Mouse (Mus musculus) forebrain, embryonic 13.5 days (tissue): ENCODE results near the gene Ccdc86. TPM values are rescaled to one million over a fixed set of nuclear protein-coding genes. Genes with fewer than 3 reads are reported as not detected.

ENCODE experiments used
- ATAC-seq: fragments of 200-750 bp; cut with Nextera tagmentation; 2 replicates; pipeline ENCODE4 v1.8.0; 2017
- H3K27ac ChIP-seq: fragments of 300-500 bp; sonication (generic); 2 replicates; pipeline ENCODE4 v1.5.1; 2015; ENCODE audit warnings: inconsistent platforms, mild to moderate bottlenecking, moderate library complexity
- H3K27me3 ChIP-seq: fragments of 300-500 bp; sonication (generic); 2 replicates; pipeline ENCODE4 v1.6.1; 2015; ENCODE audit warnings: mild to moderate bottlenecking, inconsistent platforms
- H3K36me3 ChIP-seq: fragments of 300-500 bp; sonication (generic); 2 replicates; pipeline ENCODE4 v1.6.1; 2015; ENCODE audit warnings: mild to moderate bottlenecking, inconsistent platforms; ENCODE audit not compliant: poor library complexity, severe bottlenecking
- H3K4me1 ChIP-seq: fragments of 300-500 bp; sonication (generic); 2 replicates; pipeline ENCODE4 v1.6.1; 2015; ENCODE audit warnings: inconsistent platforms
- H3K4me2 ChIP-seq: fragments of 300-500 bp; sonication (generic); 2 replicates; pipeline ENCODE4 v1.6.1; 2015; ENCODE audit warnings: inconsistent platforms, mild to moderate bottlenecking, moderate library complexity
- H3K4me3 ChIP-seq: fragments of 300-500 bp; sonication (generic); 2 replicates; pipeline ENCODE4 v1.5.1; 2015; ENCODE audit warnings: mild to moderate bottlenecking, inconsistent platforms
- H3K9ac ChIP-seq: fragments of 300-500 bp; sonication (generic); 2 replicates; pipeline ENCODE4 v1.6.1; 2015; ENCODE audit warnings: mild to moderate bottlenecking, inconsistent platforms
- H3K9me3 ChIP-seq: fragments of 300-500 bp; sonication (generic); replicated peaks from 2 replicates; pipeline ENCODE4 v1.6.1; 2016; ENCODE audit warnings: inconsistent platforms
- WGBS: fragments of 180-500 bp; shearing (Covaris S2); methylation state at CpG from one replicate; pipeline ENCODE4 v1.1.7; 2015; 5-methylcytosine and 5-hydroxymethylcytosine counted together
- polyA plus RNA-seq: library from polyadenylated mRNA; unstranded; fragments of >200 nt; fragmentation: Nextera tagmentation; extraction: Ambion mirVana; gene quantifications from 2 replicates; pipeline ENCODE4 v1.2.1, GENCODE M21; 2015

Gene Ccdc86
- polyA plus RNA-seq, 1 experiment from 2014 or later = 21.2 TPM

DNA sequence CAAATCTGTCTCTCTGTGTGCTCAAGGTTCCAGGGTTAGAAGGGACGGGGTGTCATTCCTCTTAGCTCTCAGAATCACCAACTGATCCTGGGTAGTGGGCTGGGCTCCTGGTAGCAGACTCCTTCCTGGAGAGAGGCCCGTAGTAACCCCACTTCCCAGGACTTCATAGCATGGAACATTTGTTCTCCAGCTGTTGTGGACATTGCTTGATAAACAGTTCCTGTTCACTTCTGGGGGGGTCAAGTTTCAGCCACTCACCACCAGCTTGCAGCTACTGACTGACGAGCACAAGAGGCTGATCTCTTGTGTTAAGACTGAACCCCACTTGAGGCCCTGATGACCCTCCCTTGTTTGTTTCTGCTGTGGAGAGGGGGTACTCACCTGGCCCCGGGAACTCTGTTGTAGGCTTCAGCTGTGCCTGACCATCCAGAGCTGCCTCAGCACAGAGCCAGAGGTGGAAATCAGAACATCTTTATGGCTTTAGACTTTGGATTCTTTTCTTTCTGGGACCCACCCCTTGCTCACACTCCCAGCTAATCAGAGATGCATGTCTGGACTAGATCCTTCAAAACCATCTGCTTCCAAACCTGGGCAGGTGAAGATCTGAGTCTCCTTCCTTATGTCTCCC lies 25.3 kb upstream of the Ccdc86 start, which contains the start of gene Ms4a10:
Ms4a10 (minus strand) TSS at position 433 of the 628 bp plus-strand sequence.
- Histone ChIP-seq H3K27me3 (no peaks in the 10 kb centered on the region), H3K27ac (no peak within 1 kb of the TSS), H3K4me3 (no peak within 1 kb of the TSS), H3K9ac (no peak within 1 kb of the TSS), H3K4me1 (no peaks in the 10 kb centered on the region), H3K4me2 (no peak within 1 kb of the TSS), H3K36me3 (no peaks in the 10 kb centered on the region), H3K9me3 (peaks cover 3% of the 10 kb centered on the region; the same call in 1 of the 2 replicates)
- ATAC-seq = no peak
- WGBS = 66% methylated on average over 4 of the region's 4 CpGs

- Histone ChIP-seq H3K4me1 (no peaks in the 10 kb centered on the region), H3K9me3 (peaks cover 3% of the 10 kb centered on the region; the same call in 1 of the 2 replicates), H3K27me3 (no peaks in the 10 kb centered on the region), H3K27ac (no peak overlapping the region), H3K9ac (no peak overlapping the region), H3K4me2 (no peak overlapping the region), H3K4me3 (no peak overlapping the region), H3K36me3 (no peaks in the 10 kb centered on the region)
- WGBS = 60% methylated on average over 2 of the region's 2 CpGs
- no peak for ATAC-seq
These were observed 24.1 kb upstream of the Ccdc86 start for GRCm38 (mm10) chr19:10973187-10973586.

DNA sequence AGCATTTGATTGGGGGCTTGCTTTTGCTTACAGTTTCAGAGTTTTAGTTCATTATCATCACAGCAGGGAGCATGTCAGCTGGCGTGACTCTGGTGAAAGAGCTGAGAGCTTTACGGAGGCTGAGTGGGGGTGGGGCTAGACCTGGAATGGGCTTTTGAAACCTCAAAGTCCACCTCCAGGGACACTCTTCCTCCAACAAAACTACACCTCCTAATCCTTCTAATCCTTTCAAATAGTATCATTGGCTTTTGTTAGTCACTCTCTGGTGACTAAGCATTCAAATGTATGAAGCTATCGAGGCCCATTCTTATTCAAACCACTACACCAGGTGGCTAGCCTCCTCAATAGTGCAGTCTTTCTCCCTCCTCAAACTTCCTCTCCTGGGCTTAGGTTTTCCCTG lies 23.6 kb upstream of the Ccdc86 start:
- Histone ChIP-seq H3K4me2 (no peak overlapping the region), H3K9me3 (peaks cover 3% of the 10 kb centered on the region; the same call in 1 of the 2 replicates), H3K4me1 (no peaks in the 10 kb centered on the region), H3K27me3 (no peaks in the 10 kb centered on the region), H3K27ac (no peak overlapping the region), H3K36me3 (no peaks in the 10 kb centered on the region), H3K4me3 (no peak overlapping the region), H3K9ac (no peak overlapping the region)
- ATAC-seq = no peak
- WGBS = 19% methylated on average over 3 of the region's 3 CpGs

- peaks cover 3% of the 10 kb centered on the region; the same call in 1 of the 2 replicates for H3K9me3 ChIP-seq
- H3K27me3 ChIP-seq = no peaks in the 10 kb centered on the region
- no peak overlapping the region for H3K9ac ChIP-seq
- H3K4me1 ChIP-seq = no peaks in the 10 kb centered on the region
- no peak overlapping the region for H3K27ac ChIP-seq
- 83% methylated on average over 3 of the region's 3 CpGs for WGBS
- H3K36me3 ChIP-seq = no peaks in the 10 kb centered on the region
- no peak for ATAC-seq
- no peak overlapping the region for H3K4me3 ChIP-seq
- no peak overlapping the region for H3K4me2 ChIP-seq
These were observed 21.4 kb upstream of the Ccdc86 start for GRCm38 (mm10) chr19:10970457-10970856.

GRCm38 (mm10) chr19:10968578-10968977 lies 19.5 kb upstream of the Ccdc86 start:
- no peaks in the 10 kb centered on the region for H3K36me3 ChIP-seq
- WGBS = 96% methylated on average over 7 of the region's 7 CpGs
- peaks cover 3% of the 10 kb centered on the region; the same call in 1 of the 2 replicates for H3K9me3 ChIP-seq

DNA sequence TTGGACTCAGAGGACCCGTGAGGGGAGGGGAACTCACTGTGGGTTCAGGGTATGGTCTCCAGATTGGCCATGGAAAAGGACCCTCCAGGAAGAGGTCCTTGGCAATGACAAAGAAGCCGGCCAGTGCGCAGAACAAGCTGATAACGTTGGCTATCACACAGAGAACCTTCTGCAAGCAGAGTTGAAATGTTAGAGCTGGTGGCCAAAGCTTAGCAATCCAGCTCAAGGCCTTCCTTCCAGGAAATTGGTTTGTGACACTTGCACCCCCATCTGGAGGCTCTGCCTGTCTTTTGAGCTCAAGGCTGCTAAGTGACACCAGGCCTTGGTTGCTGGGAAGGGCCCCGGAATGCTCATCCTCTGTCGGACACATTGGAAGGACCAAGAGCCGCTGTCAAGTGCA lies 16.7 kb upstream of the Ccdc86 start:
- ATAC-seq = no peak
- Histone ChIP-seq H3K9ac (no peak overlapping the region), H3K4me2 (no peak overlapping the region), H3K4me1 (no peaks in the 10 kb centered on the region), H3K9me3 (no peaks in the 10 kb centered on the region), H3K4me3 (no peak overlapping the region), H3K36me3 (no peaks in the 10 kb centered on the region), H3K27ac (no peak overlapping the region), H3K27me3 (no peaks in the 10 kb centered on the region)
- WGBS = 87% methylated on average over 7 of the region's 7 CpGs

More at GRCm38 (mm10) chr19:10968578-10968977, 19.5 kb upstream of the Ccdc86 start:
- Histone ChIP-seq H3K4me3 (no peak overlapping the region), H3K4me1 (no peaks in the 10 kb centered on the region), H3K4me2 (no peak overlapping the region), H3K27ac (no peak overlapping the region), H3K9ac (no peak overlapping the region), H3K27me3 (no peaks in the 10 kb centered on the region)
- no peak for ATAC-seq

DNA sequence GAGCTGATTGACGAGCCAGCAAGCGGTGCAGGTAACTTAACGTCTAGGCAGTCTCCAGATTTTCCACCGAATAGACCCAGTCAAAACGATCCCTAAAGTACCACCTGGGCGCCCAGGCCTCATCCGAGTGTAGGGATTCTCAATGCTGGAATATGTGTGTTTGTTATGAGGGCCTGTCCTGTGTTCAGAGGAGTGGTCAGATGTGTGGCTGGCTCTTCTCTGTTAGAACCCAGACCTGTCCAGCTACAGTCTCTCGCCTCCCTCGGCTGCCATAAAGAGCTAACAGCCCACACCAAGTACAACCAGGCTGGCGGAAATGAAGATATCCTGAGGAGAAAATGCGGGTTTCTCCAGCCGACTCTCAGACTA lies 10.9 kb upstream of the Ccdc86 start:
- Histone ChIP-seq H3K9me3 (no peaks in the 10 kb centered on the region), H3K4me3 (no peak overlapping the region), H3K4me1 (no peaks in the 10 kb centered on the region), H3K27me3 (no peaks in the 10 kb centered on the region), H3K4me2 (no peak overlapping the region), H3K36me3 (no peaks in the 10 kb centered on the region), H3K9ac (peak overlapping the region; percentile 23; the same call in 1 of the 2 replicates), H3K27ac (no peak overlapping the region)
- WGBS = 46% methylated on average over 12 of the region's 12 CpGs
- ATAC-seq = no peak

DNA sequence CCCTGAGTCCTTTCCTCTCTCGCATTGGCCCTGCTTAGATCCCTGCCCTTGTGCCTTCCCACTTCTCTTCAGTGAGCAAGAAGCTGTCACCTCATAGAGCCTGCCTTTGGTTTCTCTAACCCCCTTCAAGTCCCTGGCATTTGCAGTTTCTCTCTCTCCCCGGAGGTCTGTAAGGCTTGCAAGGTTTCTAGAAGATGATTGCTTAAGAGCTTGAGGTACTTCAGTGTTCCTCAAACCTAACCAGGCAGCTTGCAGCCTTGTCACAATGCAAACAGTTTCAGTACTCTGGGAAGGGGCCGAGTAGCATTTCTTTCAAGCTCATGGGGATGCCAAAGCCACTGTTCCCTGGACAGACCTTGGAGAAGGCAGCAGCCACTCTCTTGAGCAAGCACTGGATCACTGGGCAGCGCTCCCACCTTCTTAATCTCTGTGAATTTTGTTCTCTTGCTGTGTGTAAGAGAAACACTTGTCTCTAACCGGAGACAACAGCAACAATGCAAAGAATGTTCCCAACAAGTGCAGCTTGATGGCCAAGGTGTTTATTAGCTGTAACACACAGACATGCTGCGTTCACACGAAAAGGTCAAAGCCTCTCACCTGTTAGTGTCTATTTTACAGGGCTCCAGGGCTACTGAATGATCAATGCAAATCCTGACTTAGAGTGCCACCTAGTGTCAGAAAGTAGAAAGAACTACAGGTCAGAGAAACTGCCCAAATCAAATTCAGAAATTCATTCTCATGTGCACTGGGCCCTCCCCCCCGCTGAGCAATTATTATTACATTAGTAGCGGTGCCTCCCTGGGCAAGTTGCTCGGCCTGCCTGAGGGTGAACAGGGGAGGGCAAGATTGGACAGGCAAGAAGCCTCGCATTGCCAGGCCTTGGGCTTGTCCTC lies 10.3 kb upstream of the Ccdc86 start:
- Histone ChIP-seq H3K4me2 (no peak overlapping the region), H3K27ac (no peak overlapping the region), H3K4me3 (no peak overlapping the region), H3K9ac (peak overlapping the region; percentile 23; the same call in 1 of the 2 replicates), H3K4me1 (no peaks in the 10 kb centered on the region), H3K36me3 (no peaks in the 10 kb centered on the region), H3K9me3 (no peaks in the 10 kb centered on the region), H3K27me3 (no peaks in the 10 kb centered on the region)
- ATAC-seq = peak; percentile 77
- WGBS = 37% methylated on average over 11 of the region's 11 CpGs

DNA sequence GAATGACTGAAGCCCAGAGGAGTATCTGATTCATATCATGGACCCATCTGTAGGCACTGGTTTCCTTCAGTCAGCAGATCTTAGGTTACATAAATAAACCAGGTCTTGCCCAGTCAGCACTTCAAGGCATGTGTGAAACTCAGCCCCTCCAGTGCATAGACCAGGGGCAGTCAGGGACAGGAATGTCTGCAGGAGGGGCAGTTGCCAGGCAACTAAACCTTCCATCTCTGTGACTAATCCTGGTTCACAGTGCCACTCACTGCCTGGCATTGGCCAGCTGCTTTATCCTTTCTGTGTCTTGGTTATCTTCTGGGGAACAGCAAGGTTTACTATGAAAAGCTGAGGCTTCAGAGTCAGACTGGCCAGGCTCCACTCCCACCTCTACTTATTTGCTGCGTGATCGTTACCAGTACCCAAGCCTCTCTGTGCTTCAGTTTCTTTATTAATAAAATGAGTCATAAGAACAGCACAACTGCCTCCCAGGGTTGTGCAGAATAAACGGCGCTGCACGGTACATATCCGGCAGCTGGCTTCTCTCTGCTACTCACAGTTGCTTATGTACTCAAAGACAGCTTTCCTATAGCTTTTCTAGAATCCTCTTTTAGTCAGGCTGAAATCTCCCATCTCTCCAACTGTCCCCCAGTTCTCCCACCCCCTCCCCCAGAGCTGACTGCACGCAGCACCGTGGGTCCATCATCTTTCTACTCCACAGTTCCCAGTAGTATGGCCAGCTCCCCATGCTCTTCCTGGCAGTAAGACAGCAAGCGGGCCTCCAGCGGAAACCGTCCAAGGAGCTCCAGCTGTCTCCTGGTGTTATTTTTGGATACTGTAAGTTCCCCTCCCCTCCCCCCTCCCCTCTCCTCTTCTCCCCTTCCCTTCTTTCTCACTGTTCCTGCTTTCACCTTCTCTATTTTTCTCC lies 3.2 kb upstream of the Ccdc86 start:
- H3K4me1 ChIP-seq = peaks cover 17% of the 10 kb centered on the region
- H3K27me3 ChIP-seq = no peaks in the 10 kb centered on the region
- no peak for ATAC-seq
- no peak overlapping the region for H3K9ac ChIP-seq
- H3K9me3 ChIP-seq = no peaks in the 10 kb centered on the region
- H3K36me3 ChIP-seq = no peaks in the 10 kb centered on the region
- no peak overlapping the region for H3K4me2 ChIP-seq
- 75% methylated on average over 11 of the region's 11 CpGs for WGBS
- no peak overlapping the region for H3K4me3 ChIP-seq
- H3K27ac ChIP-seq = no peak overlapping the region

DNA sequence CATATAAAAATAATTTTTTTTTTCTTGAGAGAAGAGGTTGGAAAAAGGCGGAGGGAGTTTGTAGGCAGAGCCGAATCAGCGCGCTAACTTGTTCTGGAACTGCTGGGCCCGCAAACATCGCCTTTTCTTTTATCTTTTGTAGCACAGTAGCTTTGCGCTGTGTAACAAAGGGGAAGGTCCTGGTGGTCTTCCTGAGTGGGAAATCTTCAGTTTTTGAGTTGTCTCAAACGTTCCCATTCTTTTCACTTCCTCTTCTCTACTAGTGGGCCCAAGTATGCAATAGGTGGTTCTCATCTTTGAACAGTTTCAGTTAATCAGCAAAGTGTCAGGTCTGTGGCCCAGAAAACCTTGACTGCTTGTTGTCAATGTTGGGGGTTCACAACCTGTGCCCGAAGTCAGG lies 492 bp upstream of the Ccdc86 start:
- Histone ChIP-seq H3K4me3 (peak overlapping the region; percentile 79), H3K27ac (no peak overlapping the region), H3K4me1 (peaks cover 28% of the 10 kb centered on the region), H3K27me3 (no peaks in the 10 kb centered on the region), H3K9ac (peak overlapping the region; percentile 51), H3K36me3 (peaks cover 17% of the 10 kb centered on the region), H3K4me2 (peak overlapping the region; percentile 100), H3K9me3 (no peaks in the 10 kb centered on the region)
- no peak; the same call in 1 of the 2 replicates for ATAC-seq
- WGBS = 25% methylated on average over 9 of the region's 9 CpGs

DNA sequence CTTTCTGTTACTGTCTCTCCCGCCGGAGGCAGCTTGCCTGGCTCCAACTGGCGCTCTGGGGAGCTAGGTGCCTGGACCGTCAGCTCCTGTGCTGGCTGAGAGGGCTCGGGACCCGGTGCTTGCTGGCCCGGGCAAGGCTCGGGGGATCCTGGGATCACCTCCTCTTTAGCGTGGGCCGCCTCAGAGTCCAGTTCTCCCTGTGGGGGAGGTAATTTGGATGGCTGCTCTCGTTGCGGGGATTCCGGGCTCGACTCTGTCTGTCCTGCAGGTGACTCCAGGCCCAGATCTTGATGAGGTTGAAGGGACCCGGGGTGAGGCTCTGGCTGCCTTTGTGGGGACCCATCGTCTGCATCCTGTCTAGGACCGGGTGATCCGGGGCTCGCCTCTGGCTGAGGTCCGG lies 650 bp downstream of the Ccdc86 start:
- H3K4me2 ChIP-seq = peak overlapping the region; percentile 100
- peaks cover 29% of the 10 kb centered on the region for H3K36me3 ChIP-seq
- peak overlapping the region; percentile 88 for H3K9ac ChIP-seq
- H3K27me3 ChIP-seq = no peaks in the 10 kb centered on the region
- under 1% methylated on average over 20 of the region's 20 CpGs for WGBS
- no peaks in the 10 kb centered on the region for H3K9me3 ChIP-seq
- H3K27ac ChIP-seq = no peak overlapping the region
- ATAC-seq = peak; percentile 3; the same call in 1 of the 2 replicates
- peaks cover 28% of the 10 kb centered on the region for H3K4me1 ChIP-seq
- H3K4me3 ChIP-seq = peak overlapping the region; percentile 79
